Mouse (Mus musculus): Measurements from ENCODE around the gene Lamc1. TPM values are rescaled to one million over a fixed set of nuclear protein-coding genes. Genes with fewer than 3 reads are reported as not detected.

The Lamc1 gene
- polyA plus RNA-seq, 1 experiment from 2014 or later = 36.0 TPM

DNA sequence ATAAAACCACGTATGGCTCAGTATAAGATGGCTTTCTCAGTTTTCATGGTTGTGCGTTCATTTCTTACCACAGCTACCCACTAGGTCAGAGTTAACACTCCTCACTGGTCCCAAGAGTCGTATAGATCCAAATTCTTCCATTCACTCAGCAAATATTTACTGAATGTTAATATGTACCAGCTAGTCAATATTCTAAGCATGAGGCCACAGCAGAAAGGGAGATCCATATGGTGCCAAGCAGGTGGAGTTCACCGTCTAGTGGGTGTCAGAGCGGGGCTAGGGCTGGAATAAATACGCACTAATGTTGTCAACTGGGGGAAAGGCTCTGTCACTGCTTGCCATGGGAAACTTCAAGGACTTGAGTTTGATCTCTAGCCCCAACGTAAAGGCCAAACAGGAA, 64.9 kb downstream of the Lamc1 start:
- no peaks in the 10 kb centered on the region for H3K27me3 ChIP-seq (ENCODE audit: control insufficient read depth, insufficient read depth, low read length)
- no peak overlapping the region for H3K9ac ChIP-seq (replicated peaks; ENCODE audit: low read length)
- H3K4me2 ChIP-seq (ENCODE audit: low read depth, low read length) = no peak overlapping the region
- no peak overlapping the region for H3K27ac ChIP-seq (replicated peaks; ENCODE audit: low read depth, low read length)
- no peaks in the 10 kb centered on the region for H3K9me3 ChIP-seq (replicated peaks; ENCODE audit: control insufficient read depth, low read length)
- ATAC-seq (replicated peaks; ENCODE audit: insufficient number of reproducible peaks, low FRiP score, low TSS enrichment, low read depth) (no peak), DNase-seq (ENCODE audit: low spot score) (no peak)
- H3K4me1 ChIP-seq (ENCODE audit: control insufficient read depth, insufficient read depth, low read length) = 0 out of 2 replicates have a peak, but pooled peaks cover 2% of the 10 kb centered on the region
- no peak overlapping the region for H3K4me3 ChIP-seq (ENCODE audit: low read depth, low read length)
- H3K36me3 ChIP-seq (replicated peaks; ENCODE audit: control insufficient read depth, insufficient read depth, low read depth, low read length) = no peaks in the 10 kb centered on the region
- WGBS = 97% methylated on average over 7 of the region's 7 CpGs

- 66% methylated on average over 5 of the region's 5 CpGs for WGBS
- H3K36me3 ChIP-seq (replicated peaks; ENCODE audit: control insufficient read depth, insufficient read depth, low read depth, low read length) = no peaks in the 10 kb centered on the region
- no peak overlapping the region for H3K9ac ChIP-seq (replicated peaks; ENCODE audit: low read length)
- DNase-seq (ENCODE audit: low spot score) (no peak), ATAC-seq (replicated peaks; ENCODE audit: insufficient number of reproducible peaks, low FRiP score, low TSS enrichment, low read depth) (no peak)
- H3K4me1 ChIP-seq (ENCODE audit: control insufficient read depth, insufficient read depth, low read length) = 0 out of 2 replicates have a peak, but pooled peaks cover 2% of the 10 kb centered on the region
- no peak overlapping the region for H3K4me3 ChIP-seq (ENCODE audit: low read depth, low read length)
- H3K27ac ChIP-seq (replicated peaks; ENCODE audit: low read depth, low read length) = no peak overlapping the region
- no peak overlapping the region for H3K4me2 ChIP-seq (ENCODE audit: low read depth, low read length)
- H3K27me3 ChIP-seq (ENCODE audit: control insufficient read depth, insufficient read depth, low read length) = no peaks in the 10 kb centered on the region
- no peaks in the 10 kb centered on the region for H3K9me3 ChIP-seq (replicated peaks; ENCODE audit: control insufficient read depth, low read length)
Measured at GRCm38 (mm10) chr1:153266891-153267290, 65.7 kb downstream of the Lamc1 start.

- no peak for ATAC-seq (replicated peaks; ENCODE audit: insufficient number of reproducible peaks, low FRiP score, low TSS enrichment, low read depth)
- Histone ChIP-seq H3K4me1 (ENCODE audit: control insufficient read depth, insufficient read depth, low read length) (0 out of 2 replicates have a peak, but pooled peaks cover 2% of the 10 kb centered on the region), H3K36me3 (replicated peaks; ENCODE audit: control insufficient read depth, insufficient read depth, low read depth, low read length) (no peaks in the 10 kb centered on the region), H3K9ac (replicated peaks; ENCODE audit: low read length) (no peak overlapping the region), H3K9me3 (replicated peaks; ENCODE audit: control insufficient read depth, low read length) (no peaks in the 10 kb centered on the region), H3K4me2 (ENCODE audit: low read depth, low read length) (no peak overlapping the region), H3K4me3 (ENCODE audit: low read depth, low read length) (no peak overlapping the region), H3K27me3 (ENCODE audit: control insufficient read depth, insufficient read depth, low read length) (no peaks in the 10 kb centered on the region), H3K27ac (replicated peaks; ENCODE audit: low read depth, low read length) (no peak overlapping the region)
- DNase-seq (ENCODE audit: low spot score) = no peak
- WGBS = 70% methylated on average over 7 of the region's 7 CpGs
Measured at GRCm38 (mm10) chr1:153265579-153265978, 67.0 kb downstream of the Lamc1 start.

- H3K27ac ChIP-seq (replicated peaks; ENCODE audit: low read depth, low read length) = no peak overlapping the region
- DNase-seq (ENCODE audit: low spot score) = peak; percentile 25
Measured at GRCm38 (mm10) chr1:153265066-153265465, 67.5 kb downstream of the Lamc1 start.

GRCm38 (mm10) chr1:153259752-153260300, 72.8 kb downstream of the Lamc1 start:
- 65% methylated on average over 5 of the region's 5 CpGs for WGBS
- ATAC-seq (replicated peaks; ENCODE audit: insufficient number of reproducible peaks, low FRiP score, low TSS enrichment, low read depth) = no peak
- H3K4me2 ChIP-seq (ENCODE audit: low read depth, low read length) = no peak overlapping the region
- H3K4me3 ChIP-seq (ENCODE audit: low read depth, low read length) = no peak overlapping the region
- H3K27me3 ChIP-seq (ENCODE audit: control insufficient read depth, insufficient read depth, low read length) = no peaks in the 10 kb centered on the region
- no peaks in the 10 kb centered on the region for H3K36me3 ChIP-seq (replicated peaks; ENCODE audit: control insufficient read depth, insufficient read depth, low read depth, low read length)
- H3K27ac ChIP-seq (replicated peaks; ENCODE audit: low read depth, low read length) = no peak overlapping the region
- H3K4me1 ChIP-seq (ENCODE audit: control insufficient read depth, insufficient read depth, low read length) = 0 out of 2 replicates have a peak, but pooled peaks cover 2% of the 10 kb centered on the region
- H3K9ac ChIP-seq (replicated peaks; ENCODE audit: low read length) = no peak overlapping the region
- H3K9me3 ChIP-seq (replicated peaks; ENCODE audit: control insufficient read depth, low read length) = no peaks in the 10 kb centered on the region
- DNase-seq (ENCODE audit: low spot score) = no peak

More at GRCm38 (mm10) chr1:153265066-153265465, 67.5 kb downstream of the Lamc1 start:
- 49% methylated on average over 7 of the region's 7 CpGs for WGBS
- Histone ChIP-seq H3K4me2 (ENCODE audit: low read depth, low read length) (no peak overlapping the region), H3K4me3 (ENCODE audit: low read depth, low read length) (no peak overlapping the region), H3K36me3 (replicated peaks; ENCODE audit: control insufficient read depth, insufficient read depth, low read depth, low read length) (no peaks in the 10 kb centered on the region), H3K9ac (replicated peaks; ENCODE audit: low read length) (no peak overlapping the region), H3K4me1 (ENCODE audit: control insufficient read depth, insufficient read depth, low read length) (0 out of 2 replicates have a peak, but pooled peaks cover 2% of the 10 kb centered on the region), H3K9me3 (replicated peaks; ENCODE audit: control insufficient read depth, low read length) (no peaks in the 10 kb centered on the region), H3K27me3 (ENCODE audit: control insufficient read depth, insufficient read depth, low read length) (no peaks in the 10 kb centered on the region)
- no peak for ATAC-seq (replicated peaks; ENCODE audit: insufficient number of reproducible peaks, low FRiP score, low TSS enrichment, low read depth)

DNA sequence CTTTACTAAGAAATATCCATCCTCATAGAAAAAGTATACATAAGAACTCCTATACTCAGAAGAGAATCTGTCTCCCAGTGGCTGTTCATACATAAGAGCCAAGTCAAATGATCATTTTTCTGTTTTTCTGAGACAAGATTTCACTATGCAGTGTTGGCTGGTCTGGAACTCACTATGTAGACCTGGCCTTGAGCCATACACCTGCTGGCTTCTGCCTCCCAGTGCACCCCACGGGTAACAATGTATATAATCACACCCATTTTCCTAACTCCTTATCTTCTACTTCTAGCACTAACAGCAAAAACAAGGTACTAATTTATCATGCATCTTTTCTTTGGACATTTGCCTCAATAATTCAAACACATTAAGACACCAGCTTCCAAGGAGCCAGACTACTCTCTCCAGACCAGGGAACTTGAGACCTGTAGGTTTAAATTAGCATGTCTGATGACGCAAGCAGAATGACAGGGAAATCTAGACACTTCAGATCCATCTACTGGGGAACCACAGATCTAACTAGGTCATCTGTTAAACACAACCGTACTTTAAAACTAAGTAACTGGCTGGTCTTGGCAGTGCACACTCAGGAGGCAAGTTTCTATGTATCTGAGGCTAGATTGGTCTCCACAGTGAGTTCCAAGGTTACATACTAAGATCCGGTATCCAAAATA, 79.9 kb downstream of the Lamc1 start:
- Histone ChIP-seq H3K4me1 (ENCODE audit: control insufficient read depth, insufficient read depth, low read length) (no peaks in the 10 kb centered on the region), H3K9me3 (replicated peaks; ENCODE audit: control insufficient read depth, low read length) (no peaks in the 10 kb centered on the region), H3K36me3 (replicated peaks; ENCODE audit: control insufficient read depth, insufficient read depth, low read depth, low read length) (peaks cover 8% of the 10 kb centered on the region), H3K4me3 (ENCODE audit: low read depth, low read length) (no peak overlapping the region), H3K4me2 (ENCODE audit: low read depth, low read length) (no peak overlapping the region), H3K9ac (replicated peaks; ENCODE audit: low read length) (no peak overlapping the region), H3K27ac (replicated peaks; ENCODE audit: low read depth, low read length) (no peak overlapping the region), H3K27me3 (ENCODE audit: control insufficient read depth, insufficient read depth, low read length) (no peaks in the 10 kb centered on the region)
- DNase-seq (ENCODE audit: low spot score) (no peak), ATAC-seq (replicated peaks; ENCODE audit: insufficient number of reproducible peaks, low FRiP score, low TSS enrichment, low read depth) (no peak)
- 88% methylated on average over 4 of the region's 4 CpGs for WGBS

DNA sequence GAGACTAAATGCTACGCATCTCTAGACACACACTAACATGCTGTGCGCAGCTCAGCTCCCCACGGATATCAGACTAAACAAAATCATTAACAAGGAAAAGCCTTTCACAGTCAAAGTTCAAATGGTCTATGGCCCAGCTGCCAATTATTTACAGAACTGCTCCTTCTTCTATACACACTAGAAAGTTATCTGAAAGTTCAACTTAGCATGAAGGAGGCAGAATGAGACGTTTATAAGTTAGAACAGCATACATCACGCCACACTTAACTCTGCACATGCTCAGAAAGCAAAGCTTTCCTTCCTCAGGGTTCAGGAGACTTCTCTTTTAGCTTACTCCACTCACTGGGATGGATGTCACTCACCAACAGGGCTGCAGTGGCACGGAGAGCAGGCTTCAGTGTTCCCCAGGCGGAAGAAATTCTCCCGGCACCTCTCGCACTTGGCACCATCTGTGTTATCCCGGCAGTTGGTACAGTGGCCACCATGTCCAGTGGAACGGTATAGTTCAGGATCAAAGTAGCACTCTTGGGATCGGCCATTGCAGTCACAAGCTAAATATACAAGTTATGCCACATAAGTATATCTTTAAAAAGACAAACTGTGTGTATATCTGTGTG, 80.9 kb downstream of the Lamc1 start:
- H3K9me3 ChIP-seq (replicated peaks; ENCODE audit: control insufficient read depth, low read length) = no peaks in the 10 kb centered on the region
- H3K4me3 ChIP-seq (ENCODE audit: low read depth, low read length) = no peak overlapping the region
- H3K27ac ChIP-seq (replicated peaks; ENCODE audit: low read depth, low read length) = no peak overlapping the region
- no peak overlapping the region for H3K4me2 ChIP-seq (ENCODE audit: low read depth, low read length)
- WGBS = 89% methylated on average over 12 of the region's 12 CpGs
- no peak overlapping the region for H3K9ac ChIP-seq (replicated peaks; ENCODE audit: low read length)
- ATAC-seq (replicated peaks; ENCODE audit: insufficient number of reproducible peaks, low FRiP score, low TSS enrichment, low read depth) (no peak), DNase-seq (ENCODE audit: low spot score) (no peak)
- no peaks in the 10 kb centered on the region for H3K27me3 ChIP-seq (ENCODE audit: control insufficient read depth, insufficient read depth, low read length)
- H3K4me1 ChIP-seq (ENCODE audit: control insufficient read depth, insufficient read depth, low read length) = no peaks in the 10 kb centered on the region
- peaks cover 8% of the 10 kb centered on the region for H3K36me3 ChIP-seq (replicated peaks; ENCODE audit: control insufficient read depth, insufficient read depth, low read depth, low read length)

DNA sequence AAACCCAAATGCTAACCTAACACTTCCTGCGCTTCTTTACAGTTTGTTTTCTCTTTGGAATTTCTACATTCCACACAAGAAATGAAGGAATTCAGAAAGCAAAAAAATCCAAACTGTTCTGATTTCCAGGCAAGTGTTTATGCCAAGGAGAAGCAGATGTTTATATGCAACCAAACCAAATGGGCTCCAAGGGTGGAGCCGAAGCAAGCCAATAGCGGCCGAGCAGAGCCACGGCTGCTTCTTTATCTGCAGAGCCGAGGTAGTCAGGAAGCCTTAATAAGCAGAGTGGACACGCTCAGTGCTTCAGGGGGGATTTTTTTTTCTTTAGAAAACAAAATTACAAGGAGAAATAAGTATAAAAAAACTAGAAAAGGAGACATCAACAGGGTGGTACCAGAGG, 91.2 kb downstream of the Lamc1 start:
- Histone ChIP-seq H3K36me3 (replicated peaks; ENCODE audit: control insufficient read depth, insufficient read depth, low read depth, low read length) (peaks cover 3% of the 10 kb centered on the region; the same call in 1 of the 2 replicates), H3K9me3 (replicated peaks; ENCODE audit: control insufficient read depth, low read length) (no peaks in the 10 kb centered on the region), H3K4me2 (ENCODE audit: low read depth, low read length) (no peak overlapping the region), H3K4me1 (ENCODE audit: control insufficient read depth, insufficient read depth, low read length) (no peaks in the 10 kb centered on the region), H3K9ac (replicated peaks; ENCODE audit: low read length) (no peak overlapping the region), H3K4me3 (ENCODE audit: low read depth, low read length) (no peak overlapping the region), H3K27me3 (ENCODE audit: control insufficient read depth, insufficient read depth, low read length) (no peaks in the 10 kb centered on the region), H3K27ac (replicated peaks; ENCODE audit: low read depth, low read length) (no peak overlapping the region)
- no peak for ATAC-seq (replicated peaks; ENCODE audit: insufficient number of reproducible peaks, low FRiP score, low TSS enrichment, low read depth)
- 80% methylated on average over 7 of the region's 7 CpGs for WGBS
- DNase-seq (ENCODE audit: low spot score) = no peak
